Comparison of ENCODE assay signal across 12 mouse cellular contexts in the genomic region with DNA sequence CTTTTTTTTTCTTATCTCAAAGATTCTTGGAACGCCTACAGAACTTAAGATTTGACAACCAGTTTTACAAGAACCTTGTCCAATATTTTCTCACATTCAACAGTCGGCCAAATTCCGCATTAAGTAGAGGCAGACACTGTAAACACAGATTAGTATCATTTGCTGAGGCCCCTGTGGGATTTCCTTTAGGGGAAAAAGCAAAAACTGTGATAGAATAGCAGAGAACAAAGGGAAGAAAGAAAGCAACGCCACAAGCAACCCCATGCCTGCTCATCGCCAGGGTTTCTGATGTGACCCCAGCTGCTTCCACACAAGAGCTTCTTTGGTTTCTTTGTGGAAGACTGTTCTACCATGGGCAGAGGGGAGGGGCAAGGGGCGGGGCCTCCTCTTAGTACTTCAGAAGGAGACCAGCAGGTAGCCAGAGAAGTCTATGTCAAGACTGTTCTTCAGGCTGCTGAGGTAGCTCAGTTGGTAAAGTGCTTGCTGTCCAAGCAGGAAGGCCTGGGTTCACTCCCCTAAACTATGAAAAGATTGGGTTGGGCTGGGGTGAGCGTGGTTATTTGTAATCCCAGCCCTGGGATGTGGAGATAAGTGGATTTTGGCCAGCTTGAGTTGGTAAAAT. TPM values are rescaled to one million over a fixed set of nuclear protein-coding genes. Genes with fewer than 3 reads are reported as not detected.
A peak's percentile ranks its signal among the peaks of the same experiment; 100 is the strongest.
DNase-seq lines count a peak whose midpoint lies in the region; ATAC-seq and TF ChIP-seq lines count a peak whose summit lies in the region.
"Had no signal": no experiment of that assay in that cellular context is flagged by ENCODE, and none has a peak within 500 bp of the region (broad histone marks: within the 10 kb centered on the region; RNA-seq: fewer than 3 reads in every experiment).

No protein-coding gene starts in this region.

- H3K27ac ChIP-seq in lung, embryonic 14.5 days (ENCODE audit: low read depth), result peak overlapping the region; percentile 22; the same call in 1 of the 2 replicates
- no peak overlapping the region for H3K27ac ChIP-seq in embryonic facial prominence, embryonic 11.5 days (replicated peaks; ENCODE audit: low read depth, low read length)
- H3K27ac ChIP-seq in lung, postnatal 0 days (ENCODE audit: low read length), result 0 out of 2 replicates have a peak overlapping the region, but pooled peaks have one; percentile 26
- H3K27ac ChIP-seq: kidney, embryonic 15.5 days; midbrain, embryonic 15.5 days had no signal

- H3K4me2 ChIP-seq in lung, embryonic 14.5 days, result no peak overlapping the region
- H3K4me2 ChIP-seq in embryonic facial prominence, embryonic 11.5 days (ENCODE audit: low read depth, low read length), result no peak overlapping the region
- H3K4me2 ChIP-seq in lung, postnatal 0 days (replicated peaks; ENCODE audit: low read depth, low read length), result no peak overlapping the region
- H3K4me2 ChIP-seq: kidney, embryonic 15.5 days; midbrain, embryonic 15.5 days had no signal

- no peak overlapping the region for H3K4me3 ChIP-seq in lung, embryonic 14.5 days (ENCODE audit: low read depth, low read length)
- no peak overlapping the region for H3K4me3 ChIP-seq in embryonic facial prominence, embryonic 11.5 days (ENCODE audit: low read depth, low read length)
- no peak overlapping the region for H3K4me3 ChIP-seq in lung, postnatal 0 days (ENCODE audit: low read depth, low read length)
- H3K4me3 ChIP-seq: kidney, embryonic 15.5 days; midbrain, embryonic 15.5 days had no signal

- H3K4me1 ChIP-seq in lung, embryonic 14.5 days (ENCODE audit: insufficient read depth), result no peaks in the 10 kb centered on the region
- H3K4me1 ChIP-seq in embryonic facial prominence, embryonic 11.5 days (ENCODE audit: control insufficient read depth, insufficient read depth, low read length), result no peaks in the 10 kb centered on the region
- no peaks in the 10 kb centered on the region for H3K4me1 ChIP-seq in lung, postnatal 0 days (ENCODE audit: insufficient read depth, low read depth, low read length)
- H3K4me1 ChIP-seq: midbrain, embryonic 15.5 days had no signal

- ATAC-seq in lung, embryonic 14.5 days (ENCODE audit: insufficient read depth), result peak; percentile 68; the same call in 1 of the 2 replicates
- no peak for ATAC-seq in embryonic facial prominence, embryonic 11.5 days (replicated peaks; ENCODE audit: insufficient number of reproducible peaks, low FRiP score, low TSS enrichment, low read depth)
- peak; percentile 84 for ATAC-seq in lung, postnatal 0 days
- ATAC-seq: midbrain, embryonic 15.5 days had no signal

- H3K27me3 ChIP-seq in lung, embryonic 14.5 days (ENCODE audit: insufficient read depth, low read length), result no peaks in the 10 kb centered on the region
- no peaks in the 10 kb centered on the region for H3K27me3 ChIP-seq in embryonic facial prominence, embryonic 11.5 days (ENCODE audit: control insufficient read depth, insufficient read depth, low read length)
- H3K27me3 ChIP-seq in lung, postnatal 0 days (replicated peaks; ENCODE audit: insufficient read depth, low read length), result no peaks in the 10 kb centered on the region
- H3K27me3 ChIP-seq: kidney, embryonic 15.5 days; midbrain, embryonic 15.5 days had no signal

- TF ChIP-seq EP300 in lung, postnatal 0 days (IDR thresholded peaks at IDR 0.05), result no peak

- no peak for TF ChIP-seq CTCF in lung, embryonic 14.5 days (IDR thresholded peaks at IDR 0.05; ENCODE audit: low read depth)
- TF ChIP-seq CTCF in lung, postnatal 0 days (IDR thresholded peaks at IDR 0.05), result no peak

- no peaks in the 10 kb centered on the region for H3K9me3 ChIP-seq in lung, embryonic 14.5 days (ENCODE audit: low read depth, low read length)
- H3K9me3 ChIP-seq in embryonic facial prominence, embryonic 11.5 days (replicated peaks; ENCODE audit: control insufficient read depth, low read length), result no peaks in the 10 kb centered on the region
- H3K9me3 ChIP-seq in lung, postnatal 0 days (ENCODE audit: low read length), result no peaks in the 10 kb centered on the region
- H3K9me3 ChIP-seq: kidney, embryonic 15.5 days; midbrain, embryonic 15.5 days had no signal

- H3K36me3 ChIP-seq in lung, embryonic 14.5 days (ENCODE audit: insufficient read depth), result no peaks in the 10 kb centered on the region
- no peaks in the 10 kb centered on the region for H3K36me3 ChIP-seq in embryonic facial prominence, embryonic 11.5 days (replicated peaks; ENCODE audit: control insufficient read depth, insufficient read depth, low read depth, low read length)
- no peaks in the 10 kb centered on the region for H3K36me3 ChIP-seq in lung, postnatal 0 days (ENCODE audit: insufficient read depth, low read length)
- H3K36me3 ChIP-seq: kidney, embryonic 15.5 days; midbrain, embryonic 15.5 days had no signal

- no peak overlapping the region for H3K9ac ChIP-seq in lung, embryonic 14.5 days
- no peak overlapping the region for H3K9ac ChIP-seq in embryonic facial prominence, embryonic 11.5 days (replicated peaks; ENCODE audit: low read length)
- H3K9ac ChIP-seq in lung, postnatal 0 days (replicated peaks; ENCODE audit: low read depth), result no peak overlapping the region
- H3K9ac ChIP-seq: kidney, embryonic 15.5 days; midbrain, embryonic 15.5 days had no signal

- 42% methylated on average over 7 of the region's 7 CpGs for WGBS in lung, embryonic 14.5 days
- 22% methylated on average over 7 of the region's 7 CpGs for WGBS in embryonic facial prominence, embryonic 11.5 days
- WGBS in lung, postnatal 0 days, result 35% methylated on average over 7 of the region's 7 CpGs

- DNase-seq in lung, embryonic 14.5 days, result peak; percentile 31
- no peak for DNase-seq in lung, postnatal 14 days
- DNase-seq in R1 (ENCODE audit: low read depth, low spot score) (peak; percentile 38), MN1 (ENCODE audit: low spot score) (no peak)
- peak; percentile 37 for DNase-seq in embryonic facial prominence, embryonic 11.5 days (ENCODE audit: low spot score)
- peak; percentile 58 for DNase-seq in lung, postnatal 0 days (ENCODE audit: low spot score)
- DNase-seq in kidney, adult 8-10 months, result no peak
- no peak for DNase-seq in kidney, postnatal 10 days
- DNase-seq: cerebellum, postnatal 25 days; heart, postnatal 4 days had no signal

RNA-seq across cellular contexts. Expression of a gene that starts 39.7 kb away (rescaled TPM):
- polyA plus RNA-seq in lung, embryonic 14.5 days (2014; fragmentation: Nextera tagmentation; extraction: Ambion mirVana), result 46.3 and 51.2 TPM in 2 replicates
- 2.1 and 2.2 TPM in 2 replicates for polyA plus RNA-seq in embryonic facial prominence, embryonic 11.5 days (2014; fragmentation: Nextera tagmentation; extraction: Ambion mirVana)
- 59.2 and 60.3 TPM in 2 replicates for polyA plus RNA-seq in lung, postnatal 0 days (2015; fragmentation: Nextera tagmentation; extraction: Ambion mirVana)

Comparison
In these comparisons a context has a peak if more than half of its experiments do, and no peak if none do; other contexts are left out.
1. DNase-seq: peak in lung, embryonic 14.5 days (single experiment), R1 (single experiment), embryonic facial prominence, embryonic 11.5 days (single experiment) and lung, postnatal 0 days (single experiment); none in lung, postnatal 14 days (single experiment), kidney, adult 8-10 months (0 of 2), MN1 (single experiment) and kidney, postnatal 10 days (single experiment).
2. RNA of a gene that starts 39.7 kb away (polyA plus RNA-seq): 59.2 to 60.3 TPM in lung, postnatal 0 days and 46.3 to 51.2 TPM in lung, embryonic 14.5 days; 2.1 to 2.2 TPM in embryonic facial prominence, embryonic 11.5 days; every median in the first group is over 10 times any median in the second.